Mouse (Mus musculus) C2C12 (cell line): ENCODE results near the gene Vdr. TPM values are rescaled to one million over a fixed set of nuclear protein-coding genes. Genes with fewer than 3 reads are reported as not detected.

Experiments used
- H3K27me3 ChIP-seq: one replicate; pipeline ENCODE4 v1.6.1; 2011; ENCODE audit not compliant: control insufficient read depth, insufficient read depth, insufficient read length
- H3K36me3 ChIP-seq: one replicate; pipeline ENCODE4 v1.6.1; 2011; ENCODE audit not compliant: control insufficient read depth, insufficient read depth
- H3K4me3 ChIP-seq: one replicate; pipeline ENCODE4 v1.5.1; 2011; ENCODE audit warnings: mild to moderate bottlenecking, control low read depth; ENCODE audit not compliant: poor library complexity, insufficient read depth, severe bottlenecking
- H3K79me2 ChIP-seq: one replicate; pipeline ENCODE4 v1.6.1; 2011; ENCODE audit not compliant: control insufficient read depth, insufficient read depth
- H3K79me3 ChIP-seq: one replicate; pipeline ENCODE4 v1.6.1; 2011; ENCODE audit warnings: low read depth, control low read depth
- H3ac ChIP-seq: one replicate; pipeline ENCODE3; 2011; ENCODE audit warnings: low read depth; ENCODE audit not compliant: control insufficient read depth, insufficient read length
- CEBPB ChIP-seq: IDR thresholded peaks from one replicate; pipeline ENCODE4 v1.6.1; 2011; ENCODE audit warnings: low read depth, mild to moderate bottlenecking, control low read depth, moderate library complexity
- CTCF ChIP-seq: IDR thresholded peaks from one replicate; pipeline ENCODE4 v1.5.1; 2011; ENCODE audit not compliant: control insufficient read depth, insufficient read depth, insufficient read length
- FOSL1 ChIP-seq: IDR thresholded peaks from one replicate; pipeline ENCODE4 v1.8.0; 2011; ENCODE audit warnings: mild to moderate bottlenecking, low read length; ENCODE audit not compliant: poor library complexity, insufficient read depth, severe bottlenecking
- MAX ChIP-seq: IDR thresholded peaks from one replicate; pipeline ENCODE4 v1.6.1; 2011; ENCODE audit warnings: mild to moderate bottlenecking, control low read depth
- MYOD1 ChIP-seq: IDR thresholded peaks from one replicate; pipeline ENCODE4 v1.6.1; 2011; ENCODE audit warnings: low read depth; ENCODE audit not compliant: control insufficient read depth, insufficient read length
- MYOG ChIP-seq: IDR thresholded peaks from one replicate; pipeline ENCODE4 v1.6.1; 2011; ENCODE audit not compliant: control insufficient read depth, insufficient read length; ENCODE audit errors: extremely low read depth
- USF1 ChIP-seq: IDR thresholded peaks from one replicate; pipeline ENCODE4 v1.6.1; 2011; ENCODE audit warnings: low read depth, mild to moderate bottlenecking, control low read depth, moderate library complexity
- polyA plus RNA-seq: library from polyadenylated mRNA; unstranded; fragments of >200 nt; fragmentation: generic; extraction: Trizol; gene quantifications from one replicate; pipeline ENCODE4 v1.2.1, GENCODE M21; 2012; ENCODE audit warnings: missing spikeins

Gene Vdr
- polyA plus RNA-seq, 1 experiment = 3.0 TPM

DNA sequence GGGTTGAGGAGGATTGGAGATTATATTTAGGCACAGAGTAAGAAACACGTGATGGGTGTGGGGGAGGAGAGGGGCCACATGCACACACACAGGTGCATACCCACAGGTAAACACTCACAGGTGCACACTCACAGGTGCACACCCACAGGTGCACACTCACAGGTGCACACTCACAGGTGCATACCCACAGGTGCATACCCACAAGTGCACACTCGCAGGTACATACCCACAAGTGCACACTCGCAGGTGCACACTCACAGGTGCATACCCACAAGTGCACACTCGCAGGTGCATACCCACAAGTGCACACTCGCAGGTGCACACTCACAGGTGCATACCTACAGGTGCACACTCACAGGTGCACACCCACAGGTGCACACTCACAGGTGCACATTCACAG lies 100.0 kb downstream of the Vdr start:
- H3ac ChIP-seq = no peak overlapping the region
- TF ChIP-seq MAX (no peak), FOSL1 (no peak), MYOG (no peak), USF1 (no peak), CEBPB (no peak), MYOD1 (no peak), CTCF (no peak)
- H3K27me3 ChIP-seq = no peaks in the 10 kb centered on the region
- no peak overlapping the region for H3K4me3 ChIP-seq
- H3K36me3 ChIP-seq = peaks cover 67% of the 10 kb centered on the region
- peaks cover 30% of the 10 kb centered on the region for H3K79me3 ChIP-seq
- peaks cover 50% of the 10 kb centered on the region for H3K79me2 ChIP-seq

DNA sequence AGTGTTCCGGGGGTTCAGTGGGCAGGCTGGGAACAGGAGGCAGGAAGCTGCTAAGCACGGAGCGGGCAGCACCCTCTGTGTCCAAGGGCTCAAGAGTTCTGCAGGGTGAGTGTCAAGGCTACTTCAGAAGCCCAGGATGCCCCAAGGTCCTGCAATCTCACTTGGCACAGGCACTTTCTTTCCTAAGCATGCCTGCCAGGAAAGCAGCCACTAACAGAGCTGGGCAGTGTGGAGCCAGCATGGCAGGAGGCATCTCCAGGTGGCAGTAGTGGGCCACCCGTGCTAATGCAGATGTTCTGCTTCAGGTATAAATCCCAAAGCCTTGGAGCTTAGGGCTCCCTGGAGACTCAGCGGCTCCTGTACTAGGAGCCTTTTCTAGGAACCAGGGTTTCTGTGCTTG lies 100.5 kb downstream of the Vdr start:
- no peaks in the 10 kb centered on the region for H3K27me3 ChIP-seq
- no peak overlapping the region for H3ac ChIP-seq
- peaks cover 46% of the 10 kb centered on the region for H3K79me2 ChIP-seq
- no peak overlapping the region for H3K4me3 ChIP-seq
- peaks cover 26% of the 10 kb centered on the region for H3K79me3 ChIP-seq
- H3K36me3 ChIP-seq = peaks cover 71% of the 10 kb centered on the region
- TF ChIP-seq CTCF (peak; percentile 54), MAX (no peak), MYOD1 (no peak), MYOG (no peak), FOSL1 (no peak)

DNA sequence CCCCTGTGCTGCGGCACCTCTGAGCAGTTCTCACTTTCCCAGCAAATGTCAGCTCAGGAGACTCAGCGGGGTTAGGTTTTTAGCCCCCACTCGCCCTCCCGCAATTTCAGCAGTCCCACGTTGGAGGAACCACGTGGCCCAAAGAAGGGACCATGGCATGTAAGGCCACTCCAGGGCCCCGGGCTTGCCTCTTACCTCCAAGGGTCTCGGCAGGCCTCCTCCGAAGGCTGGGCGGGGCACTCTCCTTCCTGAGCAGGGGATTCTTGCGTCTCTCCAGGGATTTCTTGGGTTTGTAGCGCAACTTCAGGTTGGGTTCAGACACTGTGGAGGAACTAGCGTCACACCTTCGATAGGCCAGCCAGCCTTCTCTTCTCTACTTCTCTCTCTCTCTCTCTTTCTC lies 101.2 kb downstream of the Vdr start:
- TF ChIP-seq USF1 (no peak), MAX (no peak), MYOD1 (no peak), CTCF (no peak), FOSL1 (no peak), MYOG (no peak), CEBPB (no peak)
- peaks cover 38% of the 10 kb centered on the region for H3K79me2 ChIP-seq
- H3K36me3 ChIP-seq = peaks cover 78% of the 10 kb centered on the region
- no peak overlapping the region for H3ac ChIP-seq
- H3K27me3 ChIP-seq = no peaks in the 10 kb centered on the region
- H3K79me3 ChIP-seq = peaks cover 22% of the 10 kb centered on the region
- H3K4me3 ChIP-seq = no peak overlapping the region

DNA sequence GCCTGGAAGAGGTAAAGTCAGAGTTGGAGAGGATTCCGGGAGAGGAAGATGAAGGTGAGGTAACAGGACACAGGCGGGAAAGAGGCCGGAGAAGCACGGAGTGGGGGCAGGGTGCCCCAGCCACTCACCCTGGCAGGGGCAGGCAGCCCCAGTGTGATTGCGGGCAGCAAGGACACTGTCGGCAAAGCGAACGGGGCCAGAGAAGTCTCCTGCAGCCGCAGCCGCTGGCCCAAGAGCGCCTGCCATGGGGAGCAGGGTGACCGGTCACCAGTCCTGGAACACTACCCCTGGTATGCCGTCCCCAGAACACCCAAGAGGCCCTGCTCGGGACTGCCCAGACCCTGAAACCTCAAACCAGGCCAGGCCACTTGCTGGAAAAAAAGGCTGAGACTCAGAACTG lies 101.9 kb downstream of the Vdr start:
- Histone ChIP-seq H3K36me3 (peaks cover 75% of the 10 kb centered on the region), H3K79me2 (peaks cover 31% of the 10 kb centered on the region), H3K4me3 (no peak overlapping the region), H3ac (no peak overlapping the region), H3K79me3 (peaks cover 15% of the 10 kb centered on the region), H3K27me3 (no peaks in the 10 kb centered on the region)
- TF ChIP-seq MYOD1 = no peak
- TF ChIP-seq MAX = no peak

DNA sequence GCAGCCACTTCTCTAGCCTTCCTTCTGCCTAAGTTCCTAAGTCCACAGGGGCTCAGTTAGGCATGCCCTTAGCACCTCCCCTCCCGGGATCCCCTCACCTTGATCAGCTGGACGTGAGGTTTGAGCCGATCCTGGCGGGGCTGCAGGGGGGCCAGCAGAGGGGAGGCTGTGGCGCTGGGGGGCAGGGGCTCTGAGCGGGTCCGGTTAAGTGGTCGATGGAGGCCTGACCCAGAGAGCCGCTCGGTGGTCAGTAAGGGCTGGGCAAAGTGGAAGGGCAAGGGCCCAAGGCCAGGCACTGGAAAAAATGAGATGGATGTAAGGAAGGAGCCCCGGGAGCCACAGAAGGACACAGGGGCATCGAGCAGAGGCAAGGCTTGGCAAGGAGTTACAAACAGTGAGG lies 102.6 kb downstream of the Vdr start:
- no peaks in the 10 kb centered on the region for H3K27me3 ChIP-seq
- peaks cover 25% of the 10 kb centered on the region for H3K79me2 ChIP-seq
- no peak overlapping the region for H3K4me3 ChIP-seq
- peaks cover 9% of the 10 kb centered on the region for H3K79me3 ChIP-seq
- peaks cover 73% of the 10 kb centered on the region for H3K36me3 ChIP-seq
- TF ChIP-seq MYOD1 = no peak
- TF ChIP-seq MYOG = no peak
- no peak for TF ChIP-seq CEBPB
- TF ChIP-seq USF1 = no peak
- no peak for TF ChIP-seq MAX
- TF ChIP-seq CTCF = no peak
- TF ChIP-seq FOSL1 = no peak
- H3ac ChIP-seq = no peak overlapping the region

Other genes starting within 250 kb of the Vdr start
- 16.4 TPM for gene Rpap3, start 204.8 kb downstream of the Vdr start, polyA plus RNA-seq
- 0.04 TPM for gene Endou, start 179.3 kb downstream of the Vdr start, polyA plus RNA-seq
- 0.88 TPM for gene Rapgef3, start 142.7 kb downstream of the Vdr start, polyA plus RNA-seq
- 148 TPM for gene Slc48a1, start 132.1 kb downstream of the Vdr start, polyA plus RNA-seq
- 41.2 TPM for gene Hdac7, start 66.1 kb downstream of the Vdr start, polyA plus RNA-seq
- gene Tmem106c, start 53.6 kb upstream of the Vdr start, polyA plus RNA-seq = 7.6 TPM
- 0.06 TPM for gene Col2a1, start 94.1 kb upstream of the Vdr start, polyA plus RNA-seq
- 36.4 TPM for gene Pfkm, start 182.0 kb upstream of the Vdr start, polyA plus RNA-seq
- gene Senp1, start 183.1 kb upstream of the Vdr start, polyA plus RNA-seq = 21.7 TPM